Mouse (Mus musculus) olfactory bulb, adult 2 months (tissue): Measurements from ENCODE around the gene Slc22a29. TPM values are rescaled to one million over a fixed set of nuclear protein-coding genes. Genes with fewer than 3 reads are reported as not detected.
"Not testable (repeated sequence)": the region's sequence is repeated elsewhere in the genome, so short reads cannot be mapped to it uniquely, and the experiment has no call there.

Source experiments
- H3K27ac ChIP-seq: fragments of 200-500 bp; 2 replicates; pipeline ENCODE4 v1.5.1; 2012; ENCODE audit warnings: low read depth, low read length; ENCODE audit not compliant: insufficient read depth
- H3K4me1 ChIP-seq: fragments of 200-500 bp; 2 replicates; pipeline ENCODE4 v1.6.1; 2012; ENCODE audit warnings: low read length; ENCODE audit not compliant: control insufficient read depth, insufficient read depth
- H3K4me3 ChIP-seq: fragments of 200-500 bp; 2 replicates; pipeline ENCODE4 v1.5.1; 2012; ENCODE audit warnings: mild to moderate bottlenecking, low read depth, low read length, moderate library complexity; ENCODE audit not compliant: insufficient read depth
- CTCF ChIP-seq: fragments of 200-500 bp; IDR thresholded peaks from 2 replicates; pipeline ENCODE4 v1.5.1; 2012; ENCODE audit warnings: low read depth, mild to moderate bottlenecking, low read length, moderate library complexity; ENCODE audit not compliant: insufficient read depth
- POLR2A ChIP-seq: fragments of 200-500 bp; IDR thresholded peaks from 2 replicates; pipeline ENCODE4 v1.6.1; 2012; ENCODE audit warnings: mild to moderate bottlenecking, low read depth, low read length, moderate library complexity; ENCODE audit not compliant: insufficient read depth
- WGBS: fragments of 180-500 bp; shearing (Covaris S2); methylation state at CpG from one replicate; pipeline ENCODE4 v1.1.7; 2018; 5-methylcytosine and 5-hydroxymethylcytosine counted together
- polyA plus RNA-seq: library from polyadenylated mRNA; stranded (reverse); fragments of >200 nt; gene quantifications from 2 replicates; pipeline ENCODE4 v1.2.4, GENCODE M21; 2012; ENCODE audit warnings: low replicate concordance; ENCODE audit not compliant: missing spikeins, insufficient read depth, insufficient read length

Slc22a29 gene
- polyA plus RNA-seq, result not detected in 2 replicates

GRCm38 (mm10) chr19:8218800-8219199 lies at the start of gene Slc22a29:
Slc22a29 (minus strand) TSS chr19:8218900.
- H3K4me3 ChIP-seq, result no peak within 1 kb of the TSS
- TF ChIP-seq CTCF (no peak), POLR2A (no peak)
- H3K27ac ChIP-seq, result no peak within 1 kb of the TSS
- H3K4me1 ChIP-seq, result no peaks in the 10 kb centered on the region
- WGBS, result 77% methylated on average over 2 of the region's 2 CpGs

DNA sequence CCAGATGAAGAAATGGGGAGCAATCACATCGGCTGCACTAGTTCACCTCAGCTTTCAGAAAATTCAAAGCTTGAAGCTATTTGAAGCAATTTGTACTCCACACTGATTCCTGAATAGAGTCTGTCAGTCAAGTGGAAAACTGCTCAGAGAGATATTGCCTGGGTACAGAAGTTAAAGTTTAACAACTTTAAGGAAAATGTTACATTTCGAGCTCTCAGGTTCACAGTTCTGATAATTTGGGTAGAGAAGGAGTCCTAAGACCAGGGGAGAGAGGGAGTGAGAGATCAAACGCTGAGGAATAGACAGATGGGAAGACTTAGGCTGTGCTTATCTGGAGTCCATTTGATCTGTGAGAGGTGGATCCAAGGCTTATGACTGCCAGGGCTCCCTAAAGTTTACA lies 46.6 kb upstream of the Slc22a29 start:
- Histone ChIP-seq H3K4me3 (no peak overlapping the region), H3K27ac (no peak overlapping the region), H3K4me1 (no peaks in the 10 kb centered on the region)
- TF ChIP-seq POLR2A (no peak), CTCF (no peak)
- 82% methylated on average over 3 of the region's 3 CpGs for WGBS

GRCm38 (mm10) chr19:8252705-8253037 lies 34.0 kb upstream of the Slc22a29 start:
- Histone ChIP-seq H3K4me3 (peak overlapping the region; percentile 77), H3K4me1 (peaks cover 2% of the 10 kb centered on the region; the same call in 1 of the 2 replicates), H3K27ac (no peak overlapping the region)
- no peak for TF ChIP-seq CTCF
- 33% methylated on average over 3 of the region's 3 CpGs for WGBS

DNA sequence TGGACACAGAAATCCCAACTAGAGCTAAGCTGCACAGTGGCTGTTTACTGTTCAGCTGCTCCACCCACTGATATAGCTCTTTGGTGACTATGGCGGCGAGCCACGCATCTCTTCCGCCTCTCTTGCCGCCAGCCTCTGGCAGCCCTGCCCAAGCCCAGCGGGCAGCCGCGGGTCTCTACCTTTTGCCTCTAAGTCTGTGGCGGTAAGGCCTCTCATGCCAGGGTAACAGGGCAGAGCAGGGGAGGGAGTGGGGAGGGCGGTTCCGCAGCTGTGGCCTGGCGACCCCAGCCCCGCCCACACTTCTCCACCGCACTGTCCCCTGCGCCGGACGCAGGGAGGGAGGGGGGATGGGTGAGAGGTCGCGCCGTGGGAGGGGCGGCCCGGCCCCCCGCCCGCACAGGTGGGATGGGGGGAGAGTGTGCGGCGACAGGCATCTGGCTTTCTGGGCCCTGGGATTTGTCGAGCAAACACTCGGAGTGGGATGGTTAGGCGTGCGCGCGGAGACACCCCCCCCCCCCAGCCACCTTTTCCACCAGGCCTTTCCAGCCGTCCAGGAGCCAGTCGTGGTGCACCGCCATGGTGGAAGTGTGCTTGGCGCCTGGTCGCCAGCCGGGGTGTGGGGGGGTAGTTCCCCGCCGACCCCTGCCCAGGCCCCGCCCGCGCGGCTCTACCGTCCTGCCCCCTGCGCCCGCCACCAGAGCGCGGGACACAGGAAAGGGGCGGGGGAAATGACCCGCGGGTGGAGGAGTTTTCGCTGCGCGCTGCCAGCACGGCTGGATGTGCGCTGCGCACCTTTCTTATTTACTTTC lies 33.4 kb upstream of the Slc22a29 start:
- Histone ChIP-seq H3K27ac (no peak overlapping the region; the same call in 1 of the 2 replicates), H3K4me3 (peak overlapping the region; percentile 77), H3K4me1 (peaks cover 2% of the 10 kb centered on the region; the same call in 1 of the 2 replicates)
- TF ChIP-seq CTCF, result no peak
- no peak for TF ChIP-seq POLR2A
- 11% methylated on average over 57 of the region's 58 CpGs for WGBS

DNA sequence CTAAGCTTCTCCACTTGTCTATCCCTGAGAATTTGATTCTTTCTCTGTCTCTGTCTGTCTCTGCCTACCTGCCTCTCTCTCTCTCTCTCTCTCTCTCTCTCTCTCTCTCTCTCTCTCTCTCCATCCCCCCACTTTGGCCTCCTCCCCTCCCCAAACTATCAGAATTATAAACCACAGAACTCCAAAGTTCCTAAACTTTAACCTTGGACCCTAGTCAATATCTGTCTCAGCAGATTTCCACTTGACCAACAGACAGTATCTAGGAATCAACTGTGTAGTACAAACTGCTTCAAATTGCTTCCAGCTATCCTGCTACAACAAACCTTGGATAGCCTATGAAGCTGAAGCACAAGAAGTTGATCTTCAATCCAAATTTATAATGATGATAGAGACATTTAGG lies 10.2 kb upstream of the Slc22a29 start:
- Histone ChIP-seq H3K27ac (no peak overlapping the region), H3K4me1 (no peaks in the 10 kb centered on the region), H3K4me3 (no peak overlapping the region)
- TF ChIP-seq POLR2A (no peak), CTCF (no peak)

- Histone ChIP-seq H3K4me1 (no peaks in the 10 kb centered on the region), H3K27ac (no peak overlapping the region), H3K4me3 (no peak overlapping the region)
- 59% methylated on average over 2 of the region's 2 CpGs for WGBS
- no peak for TF ChIP-seq POLR2A
- TF ChIP-seq CTCF, result no peak
Observed at GRCm38 (mm10) chr19:8148787-8149523, 69.7 kb downstream of the Slc22a29 start.

DNA sequence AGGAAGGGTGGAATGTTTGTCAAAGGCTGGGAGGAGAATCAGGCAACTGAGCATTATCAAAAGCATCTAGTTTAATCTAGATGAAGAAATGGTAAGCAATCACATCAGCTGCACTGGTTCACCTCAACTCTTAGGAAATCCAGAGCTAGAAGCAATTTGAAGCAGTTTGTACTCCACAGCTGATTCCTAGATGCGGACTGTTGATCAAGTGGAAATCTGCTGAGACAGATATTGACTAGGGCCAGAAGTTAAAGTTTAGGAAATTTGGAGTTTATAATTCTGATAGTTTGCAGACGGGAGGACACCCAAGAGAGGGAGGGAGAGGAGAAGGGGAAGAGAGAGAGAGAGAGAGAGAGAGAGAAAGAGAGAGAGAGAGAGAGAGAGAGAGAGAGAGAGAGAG lies 76.0 kb downstream of the Slc22a29 start:
- H3K4me1 ChIP-seq, H3K4me3 ChIP-seq, H3K27ac ChIP-seq: not testable (repeated sequence)
- 80% methylated on average over 2 of the region's 2 CpGs for WGBS

GRCm38 (mm10) chr19:8134127-8134841 lies 84.4 kb downstream of the Slc22a29 start:
- WGBS, result 76% methylated on average over 14 of the region's 14 CpGs
- not testable (repeated sequence) for H3K4me1 ChIP-seq, H3K4me3 ChIP-seq, H3K27ac ChIP-seq

DNA sequence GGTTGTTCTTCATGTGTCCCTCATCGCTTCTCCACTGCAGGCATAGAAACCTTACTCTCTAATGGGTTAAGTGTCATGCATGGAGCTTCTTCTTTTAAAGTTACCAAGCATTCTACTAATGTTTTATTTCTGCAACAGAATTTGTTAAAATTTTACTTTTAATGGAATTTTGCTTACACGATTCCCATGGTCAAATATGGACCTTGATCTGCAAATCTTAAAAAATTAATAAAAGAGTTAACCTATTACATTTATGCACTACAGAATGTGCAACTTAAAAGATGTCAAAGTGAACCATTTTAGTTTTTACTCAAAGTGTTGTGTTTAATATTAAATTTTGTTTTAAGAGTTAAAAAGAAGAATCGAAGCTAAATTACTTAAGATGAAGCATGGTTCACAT lies 86.8 kb downstream of the Slc22a29 start, which contains the start of gene Slc22a28:
Gene Slc22a28 (minus strand): TSS at position 102 of the 400 bp plus-strand sequence.
- H3K4me1 ChIP-seq, H3K27ac ChIP-seq, H3K4me3 ChIP-seq: not testable (repeated sequence)
- 92% methylated on average over 2 of the region's 3 CpGs for WGBS

Other genes with a start within 250 kb of the Slc22a29 start
- not detected in 2 replicates for gene Slc22a28, start 86.9 kb downstream of the Slc22a29 start, polyA plus RNA-seq
- not detected in 2 replicates for gene Slc22a30, start 186.2 kb upstream of the Slc22a29 start, polyA plus RNA-seq